Mouse (Mus musculus): ENCODE measurements around the gene Fsd1. TPM values are rescaled to one million over a fixed set of nuclear protein-coding genes. Genes with fewer than 3 reads are reported as not detected.

Fsd1 gene
- total and polyA plus RNA-seq, 3 experiments, result 0.21 TPM; not detected in 2

GRCm38 (mm10) chr17:56021161-56021910 lies 35.0 kb downstream of the Fsd1 start:
- H3K4me2 ChIP-seq (ENCODE audit: insufficient read depth, low read depth, poor library complexity, severe bottlenecking), result no peak overlapping the region
- dilution Hi-C loops (cut with MboI; ENCODE audit: extremely low pct_ligation_motif_present, extremely low pct_unique_long_range_greater_than_20kb, low sequenced_read_pairs) (no loop called here), in situ Hi-C loops (cut with MboI; ENCODE audit: low pct_ligation_motif_present, low pct_unique_long_range_greater_than_20kb, low sequenced_read_pairs) (no loop called here)
- peaks cover 15% of the 10 kb centered on the region for H3K79me2 ChIP-seq (replicated peaks; ENCODE audit: control insufficient read depth, extremely low read depth, insufficient read depth, poor library complexity, severe bottlenecking)
- no peaks in the 10 kb centered on the region for H3K27me3 ChIP-seq (replicated peaks)
- TF ChIP-seq GABPA (IDR thresholded peaks at IDR 0.05; ENCODE audit: insufficient replicate concordance, low read depth, low read length) (no peak), CTCF (conservative IDR thresholded peaks at IDR 0.05 in 1 of 2, IDR thresholded peaks at IDR 0.05 in 1 of 2; ENCODE audit: low read depth in 2 of 2, low read length in 2 of 2) (peak in 1 of 2 experiments; percentile 10; a peak in 1 of 4 replicates)
- H3K27ac ChIP-seq (ENCODE audit: insufficient read depth, low read depth), result no peak overlapping the region
- no peak overlapping the region for H3K4me3 ChIP-seq (replicated peaks in 1 of 3; ENCODE audit: low read depth in 2 of 3, low read length in 2 of 3, poor library complexity in 1 of 3)
- H3K36me3 ChIP-seq (replicated peaks in 1 of 2; ENCODE audit: control insufficient read depth in 1 of 2, insufficient read depth in 1 of 2, low read length in 1 of 2), result peaks cover 41 to 88% of the 10 kb centered on the region in 2 experiments
- H3K9ac ChIP-seq (ENCODE audit: insufficient read depth, low read depth), result no peak overlapping the region
- no peaks in the 10 kb centered on the region for H3K9me3 ChIP-seq (replicated peaks; ENCODE audit: low read length)
- DNase-seq (ENCODE audit: extremely low read depth), result no peak
- peaks cover 29 to 67% of the 10 kb centered on the region in 2 experiments for H3K4me1 ChIP-seq (ENCODE audit: control insufficient read depth in 1 of 2, insufficient read depth in 2 of 2)

- H3K36me3 ChIP-seq (replicated peaks in 1 of 2; ENCODE audit: control insufficient read depth in 1 of 2, insufficient read depth in 1 of 2, low read length in 1 of 2), result peaks cover 33 to 88% of the 10 kb centered on the region in 2 experiments
- no peaks in the 10 kb centered on the region for H3K9me3 ChIP-seq (replicated peaks; ENCODE audit: low read length)
- H3K9ac ChIP-seq (ENCODE audit: insufficient read depth, low read depth), result no peak overlapping the region
- H3K4me2 ChIP-seq (ENCODE audit: insufficient read depth, low read depth, poor library complexity, severe bottlenecking), result no peak overlapping the region
- peak overlapping the region; percentile 26 for H3K27ac ChIP-seq (ENCODE audit: insufficient read depth, low read depth)
- in situ Hi-C loops (cut with MboI; ENCODE audit: low pct_ligation_motif_present, low pct_unique_long_range_greater_than_20kb, low sequenced_read_pairs) (no loop called here), dilution Hi-C loops (cut with MboI; ENCODE audit: extremely low pct_ligation_motif_present, extremely low pct_unique_long_range_greater_than_20kb, low sequenced_read_pairs) (no loop called here)
- H3K79me2 ChIP-seq (replicated peaks; ENCODE audit: control insufficient read depth, extremely low read depth, insufficient read depth, poor library complexity, severe bottlenecking), result peaks cover 21% of the 10 kb centered on the region
- no peak overlapping the region for H3K4me3 ChIP-seq (replicated peaks in 1 of 3; ENCODE audit: low read depth in 2 of 3, low read length in 2 of 3, poor library complexity in 1 of 3)
- peaks cover 31 to 77% of the 10 kb centered on the region in 2 experiments for H3K4me1 ChIP-seq (ENCODE audit: control insufficient read depth in 1 of 2, insufficient read depth in 2 of 2)
- no peaks in the 10 kb centered on the region for H3K27me3 ChIP-seq (replicated peaks)
- DNase-seq (ENCODE audit: extremely low read depth), result no peak
- TF ChIP-seq ELF1 (IDR thresholded peaks at IDR 0.05; ENCODE audit: low read depth, low read length), result no peak
These were observed 36.1 kb downstream of the Fsd1 start for GRCm38 (mm10) chr17:56022131-56022988.

GRCm38 (mm10) chr17:56022989-56023290 lies 36.6 kb downstream of the Fsd1 start:
- TF ChIP-seq GABPA (IDR thresholded peaks at IDR 0.05; ENCODE audit: insufficient replicate concordance, low read depth, low read length) (no peak), POLR2A (IDR thresholded peaks at IDR 0.05; ENCODE audit: low read depth, low read length) (no peak), ELF1 (IDR thresholded peaks at IDR 0.05; ENCODE audit: low read depth, low read length) (no peak)
- H3K9ac ChIP-seq (ENCODE audit: insufficient read depth, low read depth), result no peak overlapping the region
- H3K36me3 ChIP-seq (replicated peaks in 1 of 2; ENCODE audit: control insufficient read depth in 1 of 2, insufficient read depth in 1 of 2, low read length in 1 of 2), result peaks cover 31 to 88% of the 10 kb centered on the region in 2 experiments
- H3K4me1 ChIP-seq (ENCODE audit: control insufficient read depth in 1 of 2, insufficient read depth in 2 of 2), result peaks cover 36 to 83% of the 10 kb centered on the region in 2 experiments
- no peaks in the 10 kb centered on the region for H3K9me3 ChIP-seq (replicated peaks; ENCODE audit: low read length)
- 0 out of 2 replicates have a peak overlapping the region, but pooled peaks have one; percentile 24 for H3K27ac ChIP-seq (ENCODE audit: insufficient read depth, low read depth)
- DNase-seq (ENCODE audit: extremely low read depth), result no peak
- in situ Hi-C loops (cut with MboI; ENCODE audit: low pct_ligation_motif_present, low pct_unique_long_range_greater_than_20kb, low sequenced_read_pairs), result no loop called here
- H3K4me3 ChIP-seq (replicated peaks in 1 of 3; ENCODE audit: low read depth in 2 of 3, low read length in 2 of 3, poor library complexity in 1 of 3), result no peak overlapping the region
- H3K4me2 ChIP-seq (ENCODE audit: insufficient read depth, low read depth, poor library complexity, severe bottlenecking), result no peak overlapping the region
- peaks cover 24% of the 10 kb centered on the region for H3K79me2 ChIP-seq (replicated peaks; ENCODE audit: control insufficient read depth, extremely low read depth, insufficient read depth, poor library complexity, severe bottlenecking)
- no peaks in the 10 kb centered on the region for H3K27me3 ChIP-seq (replicated peaks)
- dilution Hi-C loops (cut with MboI; ENCODE audit: extremely low pct_ligation_motif_present, extremely low pct_unique_long_range_greater_than_20kb, low sequenced_read_pairs), result no loop called here

All from CH12.LX (cell line).